Mouse (Mus musculus) layer of hippocampus, adult 6 months (tissue): ENCODE data around the gene Ccdc169. TPM values are rescaled to one million over a fixed set of nuclear protein-coding genes. Genes with fewer than 3 reads are reported as not detected.

ENCODE experiments used
- long read RNA-seq, 2 experiments: library from polyadenylated mRNA; unstranded; transcript quantifications; one replicate each; pipeline ENCODE4 v2.0.0; 2019 to 2020
- microRNA-seq: library from miRNA; unstranded; fragments of <30 nt; microRNA quantifications from one replicate; pipeline ENCODE4 v1.2.0, GENCODE M21; 2020
- polyA plus RNA-seq: library from polyadenylated mRNA; unstranded; fragments of <200 nt; fragmentation: Nextera tagmentation; gene quantifications from 2 replicates; pipeline ENCODE4 v1.2.3, GENCODE M21; 2021

Gene Ccdc169
- polyA plus RNA-seq: 0.06 TPM in 1 of 2 replicates, not detected in the other
- long read RNA-seq, experiment 1: 0 reads
- long read RNA-seq, experiment 2: 0 reads

GRCm38 (mm10) chr3:55137039-55137438, at the start of gene Ccdc169:
Gene Ccdc169, plus strand, starts transcription at chr3:55137339.

GRCm38 (mm10) chr3:55111935-55112709, 25.0 kb upstream of the Ccdc169 start, which contains the start of gene Spg20:
Gene Spg20, plus strand, starts transcription at chr3:55112108.

GRCm38 (mm10) chr3:55181766-55182165, 44.6 kb downstream of the Ccdc169 start, which contains the start of gene Sohlh2:
Gene Sohlh2, plus strand, starts transcription at chr3:55182028.

Small RNAs within 50 kb of the gene (microRNA-seq; reads per million reads assigned to microRNA genes)
- gene Gm22029: not detected

Other genes starting within 250 kb of the Ccdc169 start
- gene Sertm1, start 221.5 kb upstream of the Ccdc169 start, polyA plus RNA-seq: 5.3 and 5.7 TPM in 2 replicates
- gene Ccna1, start 81.8 kb upstream of the Ccdc169 start, polyA plus RNA-seq: 0.77 and 1.3 TPM in 2 replicates
- 21.3 and 23.4 TPM in 2 replicates for gene Spg20, start 25.2 kb upstream of the Ccdc169 start, polyA plus RNA-seq
- gene Sohlh2, start 44.7 kb downstream of the Ccdc169 start, polyA plus RNA-seq: not detected in 2 replicates
- 86.0 and 92.4 TPM in 2 replicates for gene Dclk1, start 105.0 kb downstream of the Ccdc169 start, polyA plus RNA-seq